Mouse (Mus musculus) bone marrow macrophage, adult 2 months (primary cell): ENCODE data around the gene Lgals2. TPM values are rescaled to one million over a fixed set of nuclear protein-coding genes. Genes with fewer than 3 reads are reported as not detected.

ENCODE experiments used
- H3K27ac ChIP-seq: 2 replicates; pipeline ENCODE4 v1.5.1; 2012; ENCODE audit warnings: low read depth, low read length; ENCODE audit not compliant: insufficient read depth
- H3K4me1 ChIP-seq: 2 replicates; pipeline ENCODE4 v1.6.1; 2012; ENCODE audit warnings: low read length; ENCODE audit not compliant: control insufficient read depth, insufficient read depth
- H3K4me3 ChIP-seq: 2 replicates; pipeline ENCODE4 v1.5.1; 2012; ENCODE audit warnings: mild to moderate bottlenecking, low read length, moderate library complexity; ENCODE audit not compliant: insufficient read depth
- CTCF ChIP-seq: IDR thresholded peaks from 2 replicates; pipeline ENCODE4 v1.5.1; 2012; ENCODE audit warnings: low read depth, mild to moderate bottlenecking, low read length, moderate library complexity
- POLR2A ChIP-seq: IDR thresholded peaks from 2 replicates; pipeline ENCODE4 v1.6.1; 2012; ENCODE audit warnings: mild to moderate bottlenecking, low read depth, low read length, borderline replicate concordance
- polyA plus RNA-seq: library from polyadenylated mRNA; stranded (reverse); fragments of >200 nt; gene quantifications from 2 replicates; pipeline ENCODE4 v1.2.4, GENCODE M21; 2012; ENCODE audit not compliant: missing spikeins, insufficient read depth, insufficient read length

Lgals2 gene
- polyA plus RNA-seq, 1 experiment, result not detected

- H3K4me1 ChIP-seq, result peaks cover 21% of the 10 kb centered on the region
- no peak for TF ChIP-seq POLR2A
- no peak for TF ChIP-seq CTCF
- H3K4me3 ChIP-seq, result peak overlapping the region; percentile 37
- peak overlapping the region; percentile 80 for H3K27ac ChIP-seq
Observed at GRCm38 (mm10) chr15:78815314-78816073, 39.8 kb downstream of the Lgals2 start.

- Histone ChIP-seq H3K27ac (no peak overlapping the region), H3K4me3 (no peak overlapping the region)
- TF ChIP-seq POLR2A (no peak), CTCF (no peak)
Observed at GRCm38 (mm10) chr15:78813603-78814002, 41.7 kb downstream of the Lgals2 start.

GRCm38 (mm10) chr15:78810146-78810545 is 45.2 kb downstream of the Lgals2 start:
- Histone ChIP-seq H3K4me1 (peaks cover 18% of the 10 kb centered on the region), H3K4me3 (no peak overlapping the region), H3K27ac (no peak overlapping the region)
- TF ChIP-seq POLR2A, result no peak
- no peak for TF ChIP-seq CTCF

More at GRCm38 (mm10) chr15:78813603-78814002, 41.7 kb downstream of the Lgals2 start:
- peaks cover 31% of the 10 kb centered on the region for H3K4me1 ChIP-seq

- H3K4me1 ChIP-seq, result peaks cover 16% of the 10 kb centered on the region
- no peak overlapping the region for H3K27ac ChIP-seq
- H3K4me3 ChIP-seq, result no peak overlapping the region
- TF ChIP-seq POLR2A, result no peak
Observed at GRCm38 (mm10) chr15:78809739-78810138, 45.6 kb downstream of the Lgals2 start.

GRCm38 (mm10) chr15:78808980-78809379 is 46.3 kb downstream of the Lgals2 start:
- peaks cover 16% of the 10 kb centered on the region for H3K4me1 ChIP-seq
- TF ChIP-seq CTCF (no peak), POLR2A (no peak)
- no peak overlapping the region for H3K4me3 ChIP-seq
- H3K27ac ChIP-seq, result no peak overlapping the region

- TF ChIP-seq POLR2A (no peak), CTCF (no peak)
- peaks cover 16% of the 10 kb centered on the region for H3K4me1 ChIP-seq
- no peak overlapping the region for H3K27ac ChIP-seq
- no peak overlapping the region for H3K4me3 ChIP-seq
Observed at GRCm38 (mm10) chr15:78807141-78807540, 48.2 kb downstream of the Lgals2 start.

- TF ChIP-seq CTCF, result no peak
- TF ChIP-seq POLR2A, result no peak
- Histone ChIP-seq H3K4me1 (peaks cover 16% of the 10 kb centered on the region), H3K4me3 (no peak overlapping the region), H3K27ac (no peak overlapping the region)
Observed at GRCm38 (mm10) chr15:78806614-78807013, 48.7 kb downstream of the Lgals2 start.

GRCm38 (mm10) chr15:78805351-78805750 is 50.0 kb downstream of the Lgals2 start:
- peaks cover 8% of the 10 kb centered on the region for H3K4me1 ChIP-seq
- TF ChIP-seq CTCF (no peak), POLR2A (no peak)
- no peak overlapping the region for H3K27ac ChIP-seq
- no peak overlapping the region for H3K4me3 ChIP-seq

GRCm38 (mm10) chr15:78804326-78804725 is 51.0 kb downstream of the Lgals2 start:
- Histone ChIP-seq H3K4me3 (no peak overlapping the region), H3K27ac (no peak overlapping the region), H3K4me1 (no peaks in the 10 kb centered on the region)
- TF ChIP-seq CTCF (no peak), POLR2A (no peak)

GRCm38 (mm10) chr15:78803499-78803900 is 51.8 kb downstream of the Lgals2 start:
- H3K4me1 ChIP-seq, result no peaks in the 10 kb centered on the region
- TF ChIP-seq CTCF, result no peak
- TF ChIP-seq POLR2A, result no peak
- H3K27ac ChIP-seq, result no peak overlapping the region
- H3K4me3 ChIP-seq, result no peak overlapping the region

- Histone ChIP-seq H3K4me1 (no peaks in the 10 kb centered on the region), H3K27ac (no peak within 1 kb of the TSS), H3K4me3 (peak within 1 kb of the TSS; percentile 51)
- no peak for TF ChIP-seq CTCF
- TF ChIP-seq POLR2A, result no peak
Observed at GRCm38 (mm10) chr15:78802776-78803391, 52.4 kb downstream of the Lgals2 start, which contains the start of gene Card10. Card10 (minus strand) TSS chr15:78803042.
